Mouse (Mus musculus): ENCODE measurements around the gene Kdm4a. TPM values are rescaled to one million over a fixed set of nuclear protein-coding genes. Genes with fewer than 3 reads are reported as not detected.

Kdm4a gene
- polyA plus RNA-seq, 1 experiment, result 31.9 TPM

GRCm38 (mm10) chr4:118180301-118181080 is 648 bp upstream of the Kdm4a start:
- H3K36me3 ChIP-seq (ENCODE audit: control insufficient read depth, insufficient read depth, low read length), result no peaks in the 10 kb centered on the region
- DNase-seq, result no peak
- H3K4me3 ChIP-seq (ENCODE audit: insufficient read depth, low read depth, low read length), result peak overlapping the region; percentile 87
- TF ChIP-seq POLR2A (IDR thresholded peaks at IDR 0.05; ENCODE audit: low read depth, low read length), result no peak
- TF ChIP-seq CTCF (conservative IDR thresholded peaks at IDR 0.05; ENCODE audit: insufficient read depth, insufficient read length, low read depth, low read length), result no peak
- peaks cover 9% of the 10 kb centered on the region; the same call in 1 of the 2 replicates for H3K4me1 ChIP-seq (ENCODE audit: control insufficient read depth, insufficient read depth, low read length)
- peak overlapping the region; percentile 81 for H3K27ac ChIP-seq (ENCODE audit: insufficient read depth, low read depth, low read length)
- no peaks in the 10 kb centered on the region for H3K27me3 ChIP-seq (replicated peaks; ENCODE audit: control insufficient read depth, insufficient read depth, low read length)
- 11% methylated on average over 17 of the region's 17 CpGs for WGBS

- under 1% methylated on average over 12 of the region's 12 CpGs for WGBS
- Histone ChIP-seq H3K36me3 (ENCODE audit: control insufficient read depth, insufficient read depth, low read length) (peaks cover 6% of the 10 kb centered on the region; the same call in 1 of the 2 replicates), H3K4me1 (ENCODE audit: control insufficient read depth, insufficient read depth, low read length) (peaks cover 9% of the 10 kb centered on the region; the same call in 1 of the 2 replicates), H3K27ac (ENCODE audit: insufficient read depth, low read depth, low read length) (peak overlapping the region; percentile 15; the same call in 1 of the 2 replicates), H3K4me3 (ENCODE audit: insufficient read depth, low read depth, low read length) (peak overlapping the region; percentile 87), H3K27me3 (replicated peaks; ENCODE audit: control insufficient read depth, insufficient read depth, low read length) (no peaks in the 10 kb centered on the region)
- no peak for DNase-seq
- no peak for TF ChIP-seq CTCF (conservative IDR thresholded peaks at IDR 0.05; ENCODE audit: insufficient read depth, insufficient read length, low read depth, low read length)
- no peak for TF ChIP-seq POLR2A (IDR thresholded peaks at IDR 0.05; ENCODE audit: low read depth, low read length)
Observed at GRCm38 (mm10) chr4:118178952-118179466, 834 bp downstream of the Kdm4a start.

- DNase-seq, result no peak
- H3K36me3 ChIP-seq (ENCODE audit: control insufficient read depth, insufficient read depth, low read length), result peaks cover 6% of the 10 kb centered on the region; the same call in 1 of the 2 replicates
- no peaks in the 10 kb centered on the region for H3K27me3 ChIP-seq (replicated peaks; ENCODE audit: control insufficient read depth, insufficient read depth, low read length)
- WGBS, result 77% methylated on average over 12 of the region's 12 CpGs
- no peak overlapping the region for H3K27ac ChIP-seq (ENCODE audit: insufficient read depth, low read depth, low read length)
- no peaks in the 10 kb centered on the region for H3K4me1 ChIP-seq (ENCODE audit: control insufficient read depth, insufficient read depth, low read length)
- H3K4me3 ChIP-seq (ENCODE audit: insufficient read depth, low read depth, low read length), result no peak overlapping the region
- TF ChIP-seq CTCF (conservative IDR thresholded peaks at IDR 0.05; ENCODE audit: insufficient read depth, insufficient read length, low read depth, low read length) (no peak), POLR2A (IDR thresholded peaks at IDR 0.05; ENCODE audit: low read depth, low read length) (no peak)
Observed at GRCm38 (mm10) chr4:118172461-118172860, 7.4 kb downstream of the Kdm4a start.

GRCm38 (mm10) chr4:118171006-118171405 is 8.8 kb downstream of the Kdm4a start:
- DNase-seq, result no peak
- H3K27me3 ChIP-seq (replicated peaks; ENCODE audit: control insufficient read depth, insufficient read depth, low read length), result no peaks in the 10 kb centered on the region
- WGBS, result 84% methylated on average over 9 of the region's 9 CpGs
- TF ChIP-seq POLR2A (IDR thresholded peaks at IDR 0.05; ENCODE audit: low read depth, low read length), result no peak
- TF ChIP-seq CTCF (conservative IDR thresholded peaks at IDR 0.05; ENCODE audit: insufficient read depth, insufficient read length, low read depth, low read length), result peak; percentile 47
- H3K36me3 ChIP-seq (ENCODE audit: control insufficient read depth, insufficient read depth, low read length), result peaks cover 9% of the 10 kb centered on the region; the same call in 1 of the 2 replicates
- no peak overlapping the region for H3K27ac ChIP-seq (ENCODE audit: insufficient read depth, low read depth, low read length)
- no peak overlapping the region for H3K4me3 ChIP-seq (ENCODE audit: insufficient read depth, low read depth, low read length)
- no peaks in the 10 kb centered on the region for H3K4me1 ChIP-seq (ENCODE audit: control insufficient read depth, insufficient read depth, low read length)

- no peaks in the 10 kb centered on the region for H3K4me1 ChIP-seq (ENCODE audit: control insufficient read depth, insufficient read depth, low read length)
- no peak for DNase-seq
- H3K27ac ChIP-seq (ENCODE audit: insufficient read depth, low read depth, low read length), result no peak overlapping the region
- WGBS, result 90% methylated on average over 12 of the region's 12 CpGs
- no peak overlapping the region for H3K4me3 ChIP-seq (ENCODE audit: insufficient read depth, low read depth, low read length)
- H3K36me3 ChIP-seq (ENCODE audit: control insufficient read depth, insufficient read depth, low read length), result peaks cover 8% of the 10 kb centered on the region
- H3K27me3 ChIP-seq (replicated peaks; ENCODE audit: control insufficient read depth, insufficient read depth, low read length), result no peaks in the 10 kb centered on the region
- TF ChIP-seq POLR2A (IDR thresholded peaks at IDR 0.05; ENCODE audit: low read depth, low read length) (no peak), CTCF (conservative IDR thresholded peaks at IDR 0.05; ENCODE audit: insufficient read depth, insufficient read length, low read depth, low read length) (no peak)
Observed at GRCm38 (mm10) chr4:118162123-118162522, 17.7 kb downstream of the Kdm4a start.

GRCm38 (mm10) chr4:118157666-118158065 is 22.2 kb downstream of the Kdm4a start:
- Histone ChIP-seq H3K36me3 (ENCODE audit: control insufficient read depth, insufficient read depth, low read length) (peaks cover 6% of the 10 kb centered on the region), H3K27ac (ENCODE audit: insufficient read depth, low read depth, low read length) (no peak overlapping the region), H3K4me1 (ENCODE audit: control insufficient read depth, insufficient read depth, low read length) (no peaks in the 10 kb centered on the region), H3K27me3 (replicated peaks; ENCODE audit: control insufficient read depth, insufficient read depth, low read length) (no peaks in the 10 kb centered on the region), H3K4me3 (ENCODE audit: insufficient read depth, low read depth, low read length) (no peak overlapping the region)
- no peak for DNase-seq
- WGBS, result 92% methylated on average over 3 of the region's 3 CpGs
- no peak for TF ChIP-seq POLR2A (IDR thresholded peaks at IDR 0.05; ENCODE audit: low read depth, low read length)
- TF ChIP-seq CTCF (conservative IDR thresholded peaks at IDR 0.05; ENCODE audit: insufficient read depth, insufficient read length, low read depth, low read length), result no peak

- H3K27ac ChIP-seq (ENCODE audit: insufficient read depth, low read depth, low read length), result no peak overlapping the region
- no peak for TF ChIP-seq CTCF (conservative IDR thresholded peaks at IDR 0.05; ENCODE audit: insufficient read depth, insufficient read length, low read depth, low read length)
- 94% methylated on average over 15 of the region's 15 CpGs for whole genome bisulfite sequencing
- no peak overlapping the region for H3K4me3 ChIP-seq (ENCODE audit: insufficient read depth, low read depth, low read length)
- peaks cover 5% of the 10 kb centered on the region for H3K36me3 ChIP-seq (ENCODE audit: control insufficient read depth, insufficient read depth, low read length)
- H3K4me1 ChIP-seq (ENCODE audit: control insufficient read depth, insufficient read depth, low read length), result no peaks in the 10 kb centered on the region
- no peaks in the 10 kb centered on the region for H3K27me3 ChIP-seq (replicated peaks; ENCODE audit: control insufficient read depth, insufficient read depth, low read length)
- no peak for DNase-seq
Observed at GRCm38 (mm10) chr4:118156559-118156958, 23.3 kb downstream of the Kdm4a start.
